ENCODE assay signal across 22 mouse cellular contexts in the genomic region with DNA sequence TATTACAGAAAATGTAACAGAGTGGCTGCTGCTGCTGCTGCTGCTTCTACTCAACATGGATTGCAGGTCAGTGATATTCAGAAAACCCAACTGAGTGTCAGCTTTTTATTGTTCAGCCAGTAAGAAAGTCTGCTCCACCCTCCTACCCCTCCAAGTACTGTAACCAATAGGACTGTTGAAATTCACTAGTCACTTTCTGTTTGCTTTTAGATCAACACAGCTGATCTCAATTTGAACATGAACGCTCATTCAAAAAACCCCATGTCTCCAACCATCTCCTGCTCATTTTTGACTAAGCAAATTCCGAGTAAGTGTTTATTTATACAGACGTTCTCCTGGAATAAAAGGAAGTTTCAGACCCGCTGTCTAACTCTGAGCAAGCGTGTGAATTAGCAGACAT. TPM values are rescaled to one million over a fixed set of nuclear protein-coding genes. Genes with fewer than 3 reads are reported as not detected.
DNase-seq lines count a peak whose midpoint lies in the region; ATAC-seq and TF ChIP-seq lines count a peak whose summit lies in the region.
"Had no signal": no experiment of that assay in that cellular context is flagged by ENCODE, and none has a peak within 500 bp of the region (broad histone marks: within the 10 kb centered on the region; RNA-seq: fewer than 3 reads in every experiment).

No protein-coding gene starts in this region.

- 7% methylated on average over 5 of the region's 5 CpGs for WGBS in lung, embryonic 16.5 days
- 64% methylated on average over 5 of the region's 5 CpGs for WGBS in neural tube, embryonic 15.5 days

- no peak for ATAC-seq in lung, embryonic 16.5 days (ENCODE audit: low read depth)
- ATAC-seq in G1E (ENCODE audit: extremely low read depth, insufficient number of reproducible peaks, low FRiP score, poor library complexity, severe bottlenecking), result peak; percentile 40; the same call in 1 of the 2 replicates
- peak; percentile 45 for ATAC-seq in megakaryocyte progenitor cell, adult 5-6 weeks (replicated peaks; ENCODE audit: poor library complexity)
- no peak for ATAC-seq in neural tube, embryonic 15.5 days (ENCODE audit: low FRiP score)
- ATAC-seq: forebrain, embryonic 16.5 days; midbrain, embryonic 16.5 days had no signal

- H3K4me3 ChIP-seq in lung, embryonic 16.5 days (ENCODE audit: low read length), result no peak overlapping the region
- no peak overlapping the region for H3K4me3 ChIP-seq in G1E (ENCODE audit: low read depth, low read length)
- no peak overlapping the region for H3K4me3 ChIP-seq in neural tube, embryonic 15.5 days (replicated peaks)
- H3K4me3 ChIP-seq: gastrocnemius, adult 2 months; heart, embryonic 15.5 days; left cerebral cortex, adult 2 months; limb, embryonic 10.5 days; liver, embryonic 13.5 days had no signal

- DNase-seq in lung, adult 18-20 months, result no peak
- DNase-seq in G1E (ENCODE audit: low spot score), result no peak
- DNase-seq in adipocyte (ENCODE audit: low spot score), result peak; percentile 57
- no peak for DNase-seq in kidney, adult 8-10 months
- no peak for DNase-seq in frontal cortex, postnatal 25 days (ENCODE audit: low spot score in 2 of 2)
- DNase-seq: adrenal gland, postnatal 25 days; cerebellum, adult 9-11 months; kidney, adult 11 months; kidney, postnatal 14 days; liver, embryonic 13.5 days; right cerebral cortex, postnatal 14 days; thymus, postnatal 4 days had no signal

- no peak overlapping the region for H3K9ac ChIP-seq in lung, embryonic 16.5 days (ENCODE audit: low read length)
- H3K9ac ChIP-seq in neural tube, embryonic 15.5 days (replicated peaks), result no peak overlapping the region
- H3K9ac ChIP-seq: heart, embryonic 15.5 days; liver, embryonic 13.5 days had no signal

- peak overlapping the region; percentile 4; the same call in 1 of the 2 replicates for H3K4me2 ChIP-seq in lung, embryonic 16.5 days (ENCODE audit: low read depth, low read length)
- H3K4me2 ChIP-seq in neural tube, embryonic 15.5 days, result no peak overlapping the region
- H3K4me2 ChIP-seq: liver, embryonic 13.5 days had no signal

- no peaks in the 10 kb centered on the region for H3K9me3 ChIP-seq in lung, embryonic 16.5 days (ENCODE audit: control insufficient read depth, low read length)
- 0 out of 2 replicates have a peak, but pooled peaks cover 2% of the 10 kb centered on the region for H3K9me3 ChIP-seq in G1E (replicated peaks)
- no peaks in the 10 kb centered on the region for H3K9me3 ChIP-seq in neural tube, embryonic 15.5 days (replicated peaks)
- H3K9me3 ChIP-seq: heart, embryonic 15.5 days; limb, embryonic 10.5 days; liver, embryonic 13.5 days had no signal

- no peaks in the 10 kb centered on the region for H3K27me3 ChIP-seq in lung, embryonic 16.5 days (ENCODE audit: control insufficient read depth, insufficient read depth, low read depth, low read length)
- H3K27me3 ChIP-seq in G1E (ENCODE audit: insufficient read depth, low read length), result peaks cover 63% of the 10 kb centered on the region
- no peaks in the 10 kb centered on the region for H3K27me3 ChIP-seq in neural tube, embryonic 15.5 days (replicated peaks)
- H3K27me3 ChIP-seq: heart, embryonic 15.5 days had no signal

- H3K4me1 ChIP-seq in lung, embryonic 16.5 days (replicated peaks; ENCODE audit: control insufficient read depth, insufficient read depth, low read length), result peaks cover 18% of the 10 kb centered on the region
- H3K4me1 ChIP-seq in G1E (ENCODE audit: insufficient read depth, low read depth, low read length), result peaks cover 7% of the 10 kb centered on the region
- H3K4me1 ChIP-seq in neural tube, embryonic 15.5 days, result peaks cover 14% of the 10 kb centered on the region

- no peak for TF ChIP-seq CTCF in G1E (IDR thresholded peaks at IDR 0.05; ENCODE audit: low read depth, low read length)

- H3K27ac ChIP-seq in lung, embryonic 16.5 days (ENCODE audit: low read length), result no peak overlapping the region
- no peak overlapping the region for H3K27ac ChIP-seq in neural tube, embryonic 15.5 days (replicated peaks)
- H3K27ac ChIP-seq: left cerebral cortex, adult 2 months; limb, embryonic 10.5 days; liver, embryonic 13.5 days; macrophage had no signal

- no peaks in the 10 kb centered on the region for H3K36me3 ChIP-seq in lung, embryonic 16.5 days (ENCODE audit: control insufficient read depth, insufficient read depth, low read length)
- H3K36me3 ChIP-seq in G1E (replicated peaks), result no peaks in the 10 kb centered on the region
- H3K36me3 ChIP-seq in neural tube, embryonic 15.5 days, result no peaks in the 10 kb centered on the region
- H3K36me3 ChIP-seq: heart, embryonic 15.5 days; limb, embryonic 10.5 days; liver, embryonic 13.5 days had no signal

RNA-seq across cellular contexts. Expression of gene Ier5, which starts 8.4 kb away (rescaled TPM):
- polyA plus RNA-seq in lung, embryonic 16.5 days (2015; fragmentation: Nextera tagmentation; extraction: Ambion mirVana), result 4.3 and 4.5 TPM in 2 replicates
- total RNA-seq in G1E (2014; fragmentation: Nextera tagmentation) (6.8 and 8.0 TPM in 2 replicates), G1E (2017) (12.6 and 16.6 TPM in 2 replicates)
- 7.8 and 10.7 TPM in 2 replicates for polyA plus RNA-seq in G1E (2012)
- 6.8 and 12.1 TPM in 2 replicates for total RNA-seq in megakaryocyte progenitor cell, adult 5-6 weeks (2015)
- total RNA-seq in megakaryocyte progenitor cell, adult 5-6 weeks (2017), result 5.1 and 5.7 TPM in 2 replicates
- 3.9 and 4.8 TPM in 2 replicates for polyA plus RNA-seq in neural tube, embryonic 15.5 days (2015; fragmentation: Nextera tagmentation; extraction: Ambion mirVana)

RNA-seq across cellular contexts. Expression of gene Mr1, which starts 38.8 kb away (rescaled TPM):
- polyA plus RNA-seq in lung, embryonic 16.5 days (2015; fragmentation: Nextera tagmentation; extraction: Ambion mirVana), result 13.9 and 14.0 TPM in 2 replicates
- total RNA-seq in G1E (2014; fragmentation: Nextera tagmentation) (3.6 and 4.3 TPM in 2 replicates), G1E (2017) (2.3 and 3.0 TPM in 2 replicates)
- polyA plus RNA-seq in G1E (2012), result 0.02 and 0.09 TPM in 2 replicates
- 4.6 and 7.6 TPM in 2 replicates for total RNA-seq in megakaryocyte progenitor cell, adult 5-6 weeks (2015)
- 3.3 and 4.1 TPM in 2 replicates for total RNA-seq in megakaryocyte progenitor cell, adult 5-6 weeks (2017)
- polyA plus RNA-seq in neural tube, embryonic 15.5 days (2015; fragmentation: Nextera tagmentation; extraction: Ambion mirVana), result 1.6 and 3.0 TPM in 2 replicates

RNA-seq across cellular contexts. Expression of gene Stx6, which starts 50.7 kb away (rescaled TPM):
- polyA plus RNA-seq in lung, embryonic 16.5 days (2015; fragmentation: Nextera tagmentation; extraction: Ambion mirVana), result 72.8 and 75.5 TPM in 2 replicates
- total RNA-seq in G1E (2014; fragmentation: Nextera tagmentation) (27.5 and 46.3 TPM in 2 replicates), G1E (2017) (36.0 and 60.5 TPM in 2 replicates)
- 117 and 160 TPM in 2 replicates for polyA plus RNA-seq in G1E (2012)
- total RNA-seq in megakaryocyte progenitor cell, adult 5-6 weeks (2015), result 11.2 and 17.6 TPM in 2 replicates
- 31.0 and 32.6 TPM in 2 replicates for total RNA-seq in megakaryocyte progenitor cell, adult 5-6 weeks (2017)
- 92.6 and 102 TPM in 2 replicates for polyA plus RNA-seq in neural tube, embryonic 15.5 days (2015; fragmentation: Nextera tagmentation; extraction: Ambion mirVana)

Comparison
In these comparisons a context has a peak if more than half of its experiments do, and no peak if none do; other contexts are left out.
1. ATAC-seq: peak in G1E (single experiment) and megakaryocyte progenitor cell, adult 5-6 weeks (single experiment); none in lung, embryonic 16.5 days (single experiment) and neural tube, embryonic 15.5 days (single experiment).